Mouse (Mus musculus): ENCODE measurements at regions not wholly inside any gene's neighbourhood (a gene's known extent, or its start where the extent isn't known, plus 50 kb on each side); places are given as distances from the start of the nearest gene placed in this dataset.

DNA sequence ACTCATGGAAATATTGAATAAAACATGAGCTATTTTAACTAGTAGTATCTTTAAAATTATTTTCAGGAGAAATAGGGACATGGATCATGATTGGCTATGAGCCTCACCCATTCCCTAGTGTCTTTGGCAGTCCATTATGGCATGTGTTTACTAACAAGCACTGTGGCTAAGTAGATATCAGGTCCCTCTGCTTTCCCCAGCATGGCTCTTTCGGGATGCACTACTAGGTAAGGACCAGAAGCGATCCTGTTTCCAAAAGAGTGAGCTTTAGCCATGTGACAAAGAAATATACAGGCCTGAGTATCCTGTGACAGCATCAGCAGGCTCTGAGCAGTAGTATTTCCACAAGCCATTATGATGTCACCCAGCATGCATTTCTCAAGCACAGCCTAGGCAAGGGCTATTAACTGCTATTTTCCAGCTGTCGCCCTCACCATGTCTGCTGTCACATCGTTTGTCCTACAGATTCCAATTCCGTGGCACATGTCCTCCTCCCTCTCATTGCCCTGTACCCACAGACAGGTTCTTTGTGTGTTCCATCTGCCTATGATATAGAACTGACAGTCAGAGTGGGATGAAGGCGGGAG lies 882.1 kb downstream of the Ntrk3 start:
- no peaks in the 10 kb centered on the region for H3K79me2 ChIP-seq (replicated peaks; ENCODE audit: control insufficient read depth, extremely low read depth, insufficient read depth, poor library complexity, severe bottlenecking)
- no peak overlapping the region for H3K9ac ChIP-seq (ENCODE audit: insufficient read depth, low read depth)
- H3K36me3 ChIP-seq (replicated peaks in 1 of 2; ENCODE audit: control insufficient read depth in 1 of 2, insufficient read depth in 1 of 2, low read length in 1 of 2), result no peaks in the 10 kb centered on the region
- no peaks in the 10 kb centered on the region for H3K27me3 ChIP-seq (replicated peaks)
- TF ChIP-seq KAT2A (IDR thresholded peaks at IDR 0.05; ENCODE audit: insufficient replicate concordance, low read length), result no peak
- TF ChIP-seq ELF1 (IDR thresholded peaks at IDR 0.05; ENCODE audit: low read depth, low read length), result no peak
- no peak for TF ChIP-seq SMC3 (IDR thresholded peaks at IDR 0.05; ENCODE audit: low read depth, low read length)
- no peak for TF ChIP-seq ZKSCAN1 (IDR thresholded peaks at IDR 0.05; ENCODE audit: borderline replicate concordance, low read depth, low read length)
- TF ChIP-seq RAD21 (IDR thresholded peaks at IDR 0.05; ENCODE audit: low read depth, low read length), result no peak
- TF ChIP-seq BHLHE40 (IDR thresholded peaks at IDR 0.05; ENCODE audit: low read depth, low read length), result no peak
- TF ChIP-seq CTCF (conservative IDR thresholded peaks at IDR 0.05 in 1 of 2, IDR thresholded peaks at IDR 0.05 in 1 of 2; ENCODE audit: low read depth in 2 of 2, low read length in 2 of 2), result no peak
- no peak for TF ChIP-seq MEF2A (IDR thresholded peaks at IDR 0.05; ENCODE audit: borderline replicate concordance, low read depth, low read length)
- no peak for TF ChIP-seq ZMIZ1 (IDR thresholded peaks at IDR 0.05; ENCODE audit: low read depth, low read length)
- TF ChIP-seq GABPA (IDR thresholded peaks at IDR 0.05; ENCODE audit: insufficient replicate concordance, low read depth, low read length), result no peak
- no peak for TF ChIP-seq POLR2A (IDR thresholded peaks at IDR 0.05; ENCODE audit: low read depth, low read length)
- no peak for TF ChIP-seq SIN3A (IDR thresholded peaks at IDR 0.05; ENCODE audit: low read length)
- TF ChIP-seq UBTF (IDR thresholded peaks at IDR 0.05; ENCODE audit: low read depth, low read length), result no peak
- TF ChIP-seq MAX (IDR thresholded peaks at IDR 0.05; ENCODE audit: low read length), result no peak
- TF ChIP-seq JUN (IDR thresholded peaks at IDR 0.05; ENCODE audit: insufficient read depth, low read depth, low read length), result no peak
- TF ChIP-seq TBP (conservative IDR thresholded peaks at IDR 0.05; ENCODE audit: low read depth, low read length), result no peak
- no peak for TF ChIP-seq PAX5 (IDR thresholded peaks at IDR 0.05; ENCODE audit: low read length)
- TF ChIP-seq HCFC1 (IDR thresholded peaks at IDR 0.05; ENCODE audit: low read depth, low read length), result no peak
- no peak for TF ChIP-seq IRF4 (IDR thresholded peaks at IDR 0.05; ENCODE audit: low read depth, low read length)
- TF ChIP-seq EP300 (IDR thresholded peaks at IDR 0.05; ENCODE audit: low read length), result no peak
- H3K9me3 ChIP-seq (replicated peaks; ENCODE audit: low read length), result peaks cover 54% of the 10 kb centered on the region
- H3K4me1 ChIP-seq (ENCODE audit: control insufficient read depth in 1 of 2, insufficient read depth in 2 of 2), result no peaks in the 10 kb centered on the region
- dilution Hi-C loops (cut with MboI; ENCODE audit: extremely low pct_ligation_motif_present, extremely low pct_unique_long_range_greater_than_20kb, low sequenced_read_pairs), result no loop called here
- in situ Hi-C loops (cut with MboI; ENCODE audit: low pct_ligation_motif_present, low pct_unique_long_range_greater_than_20kb, low sequenced_read_pairs), result no loop called here
- no peak overlapping the region for H3K27ac ChIP-seq (ENCODE audit: insufficient read depth, low read depth)
- no peak for DNase-seq (ENCODE audit: extremely low read depth)
- no peak overlapping the region for H3K4me2 ChIP-seq (ENCODE audit: insufficient read depth, low read depth, poor library complexity, severe bottlenecking)
- no peak overlapping the region for H3K4me3 ChIP-seq (replicated peaks in 1 of 3; ENCODE audit: low read depth in 2 of 3, low read length in 2 of 3, poor library complexity in 1 of 3)

DNA sequence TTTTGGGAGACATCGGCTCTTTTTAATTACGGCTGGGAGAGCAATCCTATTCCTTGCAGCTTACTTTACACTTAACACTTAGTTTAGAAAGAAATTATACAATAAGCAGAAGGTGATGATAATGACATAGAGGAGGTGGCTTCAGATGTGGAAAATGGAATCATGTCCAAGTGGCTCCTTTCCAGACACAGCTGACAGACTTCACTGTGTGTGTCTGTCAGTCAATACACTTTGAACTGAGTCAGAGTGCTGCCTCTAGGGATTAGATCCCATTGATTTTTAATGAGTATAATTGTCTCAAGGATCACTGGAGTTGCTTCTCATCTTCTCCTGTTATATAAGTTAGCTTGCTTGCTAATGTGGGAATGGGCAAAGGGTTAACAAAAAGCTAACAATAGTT lies 882.7 kb downstream of the Ntrk3 start:
- Histone ChIP-seq H3K27me3 (replicated peaks) (no peaks in the 10 kb centered on the region), H3K4me2 (ENCODE audit: insufficient read depth, low read depth, poor library complexity, severe bottlenecking) (no peak overlapping the region), H3K27ac (ENCODE audit: insufficient read depth, low read depth) (no peak overlapping the region), H3K36me3 (replicated peaks in 1 of 2; ENCODE audit: control insufficient read depth in 1 of 2, insufficient read depth in 1 of 2, low read length in 1 of 2) (no peaks in the 10 kb centered on the region), H3K4me1 (ENCODE audit: control insufficient read depth in 1 of 2, insufficient read depth in 2 of 2) (no peaks in the 10 kb centered on the region), H3K9me3 (replicated peaks; ENCODE audit: low read length) (peaks cover 53% of the 10 kb centered on the region), H3K79me2 (replicated peaks; ENCODE audit: control insufficient read depth, extremely low read depth, insufficient read depth, poor library complexity, severe bottlenecking) (no peaks in the 10 kb centered on the region), H3K4me3 (replicated peaks in 1 of 3; ENCODE audit: low read depth in 2 of 3, low read length in 2 of 3, poor library complexity in 1 of 3) (no peak overlapping the region), H3K9ac (ENCODE audit: insufficient read depth, low read depth) (no peak overlapping the region)
- dilution Hi-C loops (cut with MboI; ENCODE audit: extremely low pct_ligation_motif_present, extremely low pct_unique_long_range_greater_than_20kb, low sequenced_read_pairs) (no loop called here), in situ Hi-C loops (cut with MboI; ENCODE audit: low pct_ligation_motif_present, low pct_unique_long_range_greater_than_20kb, low sequenced_read_pairs) (no loop called here)
- TF ChIP-seq ZMIZ1 (IDR thresholded peaks at IDR 0.05; ENCODE audit: low read depth, low read length) (no peak), NRF1 (IDR thresholded peaks at IDR 0.05; ENCODE audit: low read depth, low read length) (no peak), ZNF384 (IDR thresholded peaks at IDR 0.05; ENCODE audit: low read depth, low read length) (no peak), NELFE (IDR thresholded peaks at IDR 0.05; ENCODE audit: low read depth, low read length) (no peak), PAX5 (IDR thresholded peaks at IDR 0.05; ENCODE audit: low read length) (no peak), MAFK (IDR thresholded peaks at IDR 0.05; ENCODE audit: insufficient replicate concordance, low read length) (no peak), GABPA (IDR thresholded peaks at IDR 0.05; ENCODE audit: insufficient replicate concordance, low read depth, low read length) (no peak), SIN3A (IDR thresholded peaks at IDR 0.05; ENCODE audit: low read length) (no peak), UBTF (IDR thresholded peaks at IDR 0.05; ENCODE audit: low read depth, low read length) (no peak), JUND (conservative IDR thresholded peaks at IDR 0.05; ENCODE audit: low read depth, low read length) (no peak), EP300 (IDR thresholded peaks at IDR 0.05; ENCODE audit: low read length) (no peak), MAZ (IDR thresholded peaks at IDR 0.05; ENCODE audit: low read depth, low read length) (no peak), E2F4 (IDR thresholded peaks at IDR 0.05; ENCODE audit: insufficient replicate concordance, low read depth, low read length) (no peak), CHD1 (IDR thresholded peaks at IDR 0.05; ENCODE audit: low read depth, low read length) (no peak), TCF12 (IDR thresholded peaks at IDR 0.05; ENCODE audit: low read depth, low read length) (no peak), IRF4 (IDR thresholded peaks at IDR 0.05; ENCODE audit: low read depth, low read length) (no peak), RCOR1 (conservative IDR thresholded peaks at IDR 0.05; ENCODE audit: low read depth, low read length) (no peak), USF2 (conservative IDR thresholded peaks at IDR 0.05; ENCODE audit: low read depth, low read length) (no peak)
- DNase-seq (ENCODE audit: extremely low read depth), result no peak
